Mouse (Mus musculus) lung, embryonic 16.5 days (tissue): ENCODE measurements around the gene Epn3. TPM values are rescaled to one million over a fixed set of nuclear protein-coding genes. Genes with fewer than 3 reads are reported as not detected.

ENCODE experiments used
- ATAC-seq: fragments of 200-750 bp; cut with Nextera tagmentation; 2 replicates; pipeline ENCODE4 v1.8.0; 2017; ENCODE audit warnings: low read depth, mild to moderate bottlenecking, moderate library complexity
- H3K27ac ChIP-seq: fragments of 300-500 bp; sonication (generic); 2 replicates; pipeline ENCODE4 v1.5.1; 2014; ENCODE audit warnings: mild to moderate bottlenecking, control low read depth, low read length
- H3K27me3 ChIP-seq: fragments of 300-500 bp; sonication (generic); 2 replicates; pipeline ENCODE4 v1.6.1; 2014; ENCODE audit warnings: low read depth, low read length, mixed read lengths; ENCODE audit not compliant: control insufficient read depth, insufficient read depth
- H3K36me3 ChIP-seq: fragments of 300-500 bp; sonication (generic); 2 replicates; pipeline ENCODE4 v1.6.1; 2014; ENCODE audit warnings: low read length; ENCODE audit not compliant: control insufficient read depth, insufficient read depth
- H3K4me1 ChIP-seq: fragments of 300-500 bp; sonication (generic); replicated peaks from 2 replicates; pipeline ENCODE4 v1.6.1; 2014; ENCODE audit warnings: low read length, mixed read lengths; ENCODE audit not compliant: control insufficient read depth, insufficient read depth
- H3K4me2 ChIP-seq: fragments of 300-500 bp; sonication (generic); 2 replicates; pipeline ENCODE4 v1.6.1; 2014; ENCODE audit warnings: low read depth, low read length, control low read depth
- H3K4me3 ChIP-seq: fragments of 300-500 bp; sonication (generic); 2 replicates; pipeline ENCODE4 v1.5.1; 2014; ENCODE audit warnings: mild to moderate bottlenecking, low read length, control low read depth
- H3K9ac ChIP-seq: fragments of 300-500 bp; sonication (generic); 2 replicates; pipeline ENCODE4 v1.6.1; 2014; ENCODE audit warnings: low read length, control low read depth
- H3K9me3 ChIP-seq: fragments of 300-500 bp; sonication (generic); 2 replicates; pipeline ENCODE4 v1.6.1; 2016; ENCODE audit warnings: low read length; ENCODE audit not compliant: control insufficient read depth
- WGBS: fragments of 180-500 bp; shearing (Covaris S2); extraction: QIAGEN DNeasy Blood & Tissue Kit; methylation state at CpG from one replicate; pipeline ENCODE4 v1.1.7; 2014; 5-methylcytosine and 5-hydroxymethylcytosine counted together
- polyA plus RNA-seq: library from polyadenylated mRNA; unstranded; fragments of >200 nt; fragmentation: Nextera tagmentation; extraction: Ambion mirVana; gene quantifications from 2 replicates; pipeline ENCODE4 v1.2.1, GENCODE M21; 2015

The Epn3 gene
- polyA plus RNA-seq, 1 experiment from 2014 or later = 18.5 TPM

GRCm38 (mm10) chr11:94486001-94486400, 13.8 kb downstream of the Epn3 start, which contains the start of gene Spata20:
Gene Spata20, minus strand, starts transcription at chr11:94486179.
- H3K27ac ChIP-seq = no peak within 1 kb of the TSS
- peak within 1 kb of the TSS; percentile 20 for H3K4me3 ChIP-seq
- peaks cover 12% of the 10 kb centered on the region; the same call in 1 of the 2 replicates for H3K4me1 ChIP-seq
- no peak within 1 kb of the TSS for H3K9ac ChIP-seq
- ATAC-seq = peak; percentile 69
- H3K36me3 ChIP-seq = no peaks in the 10 kb centered on the region
- peaks cover 2% of the 10 kb centered on the region; the same call in 1 of the 2 replicates for H3K27me3 ChIP-seq
- H3K9me3 ChIP-seq = no peaks in the 10 kb centered on the region
- H3K4me2 ChIP-seq = peak within 1 kb of the TSS; percentile 30; the same call in 1 of the 2 replicates
- WGBS = 2% methylated on average over 24 of the region's 24 CpGs

GRCm38 (mm10) chr11:94485223-94485622, 14.6 kb downstream of the Epn3 start:
- no peaks in the 10 kb centered on the region for H3K36me3 ChIP-seq
- no peak overlapping the region for H3K27ac ChIP-seq
- WGBS = 59% methylated on average over 5 of the region's 5 CpGs
- H3K4me1 ChIP-seq = peaks cover 8% of the 10 kb centered on the region; the same call in 1 of the 2 replicates
- no peak overlapping the region for H3K4me2 ChIP-seq
- H3K4me3 ChIP-seq = no peak overlapping the region
- ATAC-seq = no peak
- H3K9ac ChIP-seq = no peak overlapping the region
- H3K27me3 ChIP-seq = peaks cover 2% of the 10 kb centered on the region; the same call in 1 of the 2 replicates
- no peaks in the 10 kb centered on the region for H3K9me3 ChIP-seq

GRCm38 (mm10) chr11:94484636-94485035, 15.1 kb downstream of the Epn3 start:
- ATAC-seq = no peak
- H3K4me2 ChIP-seq = no peak overlapping the region
- H3K9me3 ChIP-seq = no peaks in the 10 kb centered on the region
- H3K4me1 ChIP-seq = peaks cover 3% of the 10 kb centered on the region; the same call in 1 of the 2 replicates
- no peak overlapping the region for H3K27ac ChIP-seq
- no peak overlapping the region for H3K4me3 ChIP-seq
- H3K9ac ChIP-seq = no peak overlapping the region
- H3K36me3 ChIP-seq = no peaks in the 10 kb centered on the region
- WGBS = 87% methylated on average over 9 of the region's 9 CpGs
- H3K27me3 ChIP-seq = peaks cover 2% of the 10 kb centered on the region; the same call in 1 of the 2 replicates

- Histone ChIP-seq H3K36me3 (no peaks in the 10 kb centered on the region), H3K27ac (no peak overlapping the region), H3K9ac (no peak overlapping the region), H3K4me1 (peaks cover 2% of the 10 kb centered on the region; the same call in 1 of the 2 replicates), H3K27me3 (peaks cover 2% of the 10 kb centered on the region; the same call in 1 of the 2 replicates), H3K9me3 (no peaks in the 10 kb centered on the region), H3K4me3 (no peak overlapping the region), H3K4me2 (no peak overlapping the region)
- 72% methylated on average over 14 of the region's 14 CpGs for WGBS
- no peak for ATAC-seq
Observed at GRCm38 (mm10) chr11:94483921-94484320, 15.9 kb downstream of the Epn3 start.

- Histone ChIP-seq H3K4me2 (no peak overlapping the region), H3K27me3 (peaks cover 2% of the 10 kb centered on the region; the same call in 1 of the 2 replicates), H3K4me3 (no peak overlapping the region), H3K9me3 (no peaks in the 10 kb centered on the region), H3K27ac (no peak overlapping the region), H3K9ac (no peak overlapping the region), H3K36me3 (no peaks in the 10 kb centered on the region), H3K4me1 (peaks cover 2% of the 10 kb centered on the region; the same call in 1 of the 2 replicates)
- ATAC-seq = no peak
- 78% methylated on average over 11 of the region's 11 CpGs for WGBS
Observed at GRCm38 (mm10) chr11:94483436-94483835, 16.3 kb downstream of the Epn3 start.

- H3K4me3 ChIP-seq = no peak overlapping the region
- H3K27ac ChIP-seq = no peak overlapping the region
- peaks cover 2% of the 10 kb centered on the region; the same call in 1 of the 2 replicates for H3K4me1 ChIP-seq
- WGBS = 91% methylated on average over 11 of the region's 11 CpGs
- H3K27me3 ChIP-seq = peaks cover 2% of the 10 kb centered on the region; the same call in 1 of the 2 replicates
- H3K9me3 ChIP-seq = no peaks in the 10 kb centered on the region
- H3K4me2 ChIP-seq = no peak overlapping the region
- no peaks in the 10 kb centered on the region for H3K36me3 ChIP-seq
- ATAC-seq = no peak
- H3K9ac ChIP-seq = no peak overlapping the region
Observed at GRCm38 (mm10) chr11:94482738-94483137, 17.0 kb downstream of the Epn3 start.

- 88% methylated on average over 7 of the region's 7 CpGs for WGBS
- no peaks in the 10 kb centered on the region for H3K9me3 ChIP-seq
- H3K27me3 ChIP-seq = peaks cover 2% of the 10 kb centered on the region; the same call in 1 of the 2 replicates
- peaks cover 2% of the 10 kb centered on the region; the same call in 1 of the 2 replicates for H3K4me1 ChIP-seq
- H3K27ac ChIP-seq = no peak overlapping the region
- no peaks in the 10 kb centered on the region for H3K36me3 ChIP-seq
- ATAC-seq = no peak
- H3K9ac ChIP-seq = no peak overlapping the region
- no peak overlapping the region for H3K4me2 ChIP-seq
- H3K4me3 ChIP-seq = no peak overlapping the region
Observed at GRCm38 (mm10) chr11:94481963-94482362, 17.8 kb downstream of the Epn3 start.

- no peaks in the 10 kb centered on the region for H3K36me3 ChIP-seq
- peaks cover 9% of the 10 kb centered on the region for H3K27me3 ChIP-seq
- H3K4me1 ChIP-seq = peaks cover 3% of the 10 kb centered on the region; the same call in 1 of the 2 replicates
- H3K4me3 ChIP-seq = no peak overlapping the region
- ATAC-seq = no peak
- no peak overlapping the region for H3K4me2 ChIP-seq
- no peak overlapping the region for H3K9ac ChIP-seq
- WGBS = 85% methylated on average over 9 of the region's 9 CpGs
- H3K9me3 ChIP-seq = no peaks in the 10 kb centered on the region
- H3K27ac ChIP-seq = no peak overlapping the region
Observed at GRCm38 (mm10) chr11:94480382-94480781, 19.4 kb downstream of the Epn3 start.

- H3K4me3 ChIP-seq = no peak overlapping the region
- H3K9me3 ChIP-seq = no peaks in the 10 kb centered on the region
- no peak overlapping the region for H3K9ac ChIP-seq
- ATAC-seq = no peak
- peaks cover 29% of the 10 kb centered on the region for H3K27me3 ChIP-seq
- WGBS = 69% methylated on average over 6 of the region's 6 CpGs
- H3K4me2 ChIP-seq = no peak overlapping the region
- no peaks in the 10 kb centered on the region for H3K36me3 ChIP-seq
- peaks cover 21% of the 10 kb centered on the region for H3K4me1 ChIP-seq
- no peak overlapping the region for H3K27ac ChIP-seq
Observed at GRCm38 (mm10) chr11:94477651-94478050, 22.1 kb downstream of the Epn3 start.
